Mouse (Mus musculus): ENCODE measurements around the gene St8sia6.

- TF ChIP-seq CTCF (IDR thresholded peaks at IDR 0.05; ENCODE audit: insufficient read depth, low read depth, low read length) (no peak), POLR2A (IDR thresholded peaks at IDR 0.05; ENCODE audit: insufficient read depth, low read depth, low read length) (no peak)
Observed at GRCm38 (mm10) chr2:13775056-13775455, 18.8 kb downstream of the St8sia6 start.
